Mouse (Mus musculus) midbrain, postnatal 0 days (tissue): ENCODE data around the gene Macf1. TPM values are rescaled to one million over a fixed set of nuclear protein-coding genes. Genes with fewer than 3 reads are reported as not detected.

ENCODE experiments used
- ATAC-seq: fragments of 200-750 bp; cut with Nextera tagmentation; 2 replicates; pipeline ENCODE4 v1.8.0; 2017; ENCODE audit warnings: moderate number of reproducible peaks, mild to moderate bottlenecking, moderate TSS enrichment, moderate library complexity; ENCODE audit not compliant: low FRiP score
- DNase-seq: peaks from one replicate; pipeline ENCODE4 v3.0.0-alpha.2; 2015; ENCODE audit warnings: low spot score
- H3K27ac ChIP-seq: fragments of 300-500 bp; sonication (generic); 2 replicates; pipeline ENCODE4 v1.5.1; 2014; ENCODE audit warnings: low read depth, mild to moderate bottlenecking, low read length, mixed read lengths
- H3K27me3 ChIP-seq: fragments of 300-500 bp; sonication (generic); 2 replicates; pipeline ENCODE4 v1.6.1; 2014; ENCODE audit warnings: low read length, control low read depth, mixed read lengths; ENCODE audit not compliant: insufficient read depth
- H3K36me3 ChIP-seq: fragments of 300-500 bp; sonication (generic); 2 replicates; pipeline ENCODE4 v1.6.1; 2014; ENCODE audit warnings: low read length, control low read depth, mixed read lengths; ENCODE audit not compliant: insufficient read depth
- H3K4me1 ChIP-seq: fragments of 300-500 bp; sonication (generic); 2 replicates; pipeline ENCODE4 v1.6.1; 2014; ENCODE audit warnings: mild to moderate bottlenecking, control low read depth, antibody characterized with exemption, low read length, mixed read lengths; ENCODE audit not compliant: insufficient read depth
- H3K4me2 ChIP-seq: fragments of 300-500 bp; sonication (generic); 2 replicates; pipeline ENCODE4 v1.6.1; 2014; ENCODE audit warnings: low read depth, mild to moderate bottlenecking, low read length, mixed read lengths; ENCODE audit not compliant: poor library complexity, severe bottlenecking
- H3K4me3 ChIP-seq: fragments of 300-500 bp; sonication (generic); 2 replicates; pipeline ENCODE4 v1.5.1; 2014; ENCODE audit warnings: low read depth, mild to moderate bottlenecking, low read length, moderate library complexity
- H3K9ac ChIP-seq: fragments of 300-500 bp; sonication (generic); replicated peaks from 2 replicates; pipeline ENCODE4 v1.6.1; 2014; ENCODE audit warnings: mild to moderate bottlenecking, low read length, moderate library complexity, mixed read lengths; ENCODE audit not compliant: poor library complexity, severe bottlenecking
- H3K9me3 ChIP-seq: fragments of 300-500 bp; sonication (generic); 2 replicates; pipeline ENCODE4 v1.6.1; 2016; ENCODE audit warnings: low read length, control low read depth
- CTCF ChIP-seq: IDR thresholded peaks from 2 replicates; pipeline ENCODE4 v1.5.1; 2016; ENCODE audit warnings: antibody characterized with exemption, mild to moderate bottlenecking
- WGBS: fragments of 180-500 bp; shearing (Covaris S2); extraction: QIAGEN DNeasy Blood & Tissue Kit; methylation state at CpG from one replicate; pipeline ENCODE4 v1.1.7; 2014; 5-methylcytosine and 5-hydroxymethylcytosine counted together
- polyA plus RNA-seq: library from polyadenylated mRNA; unstranded; fragments of >200 nt; fragmentation: Nextera tagmentation; extraction: Ambion mirVana; gene quantifications from 2 replicates; pipeline ENCODE4 v1.2.1, GENCODE M21; 2015
- total RNA-seq: library from RNA; depleted of rRNA; stranded (reverse); fragments of >200 nt; gene quantifications from 2 replicates; pipeline ENCODE4 v1.2.3, GENCODE M21; 2014

Macf1 gene
- total and polyA plus RNA-seq, 2 experiments from 2014 or later = 73.3 to 338 TPM

GRCm38 (mm10) chr4:123682291-123682690 lies 1.9 kb downstream of the Macf1 start:
- Histone ChIP-seq H3K4me2 (no peak overlapping the region), H3K9me3 (no peaks in the 10 kb centered on the region), H3K9ac (no peak overlapping the region), H3K4me3 (no peak overlapping the region), H3K36me3 (peaks cover 21% of the 10 kb centered on the region), H3K27me3 (no peaks in the 10 kb centered on the region), H3K4me1 (peaks cover 5% of the 10 kb centered on the region; the same call in 1 of the 2 replicates), H3K27ac (no peak overlapping the region)
- no peak for TF ChIP-seq CTCF
- no peak for ATAC-seq
- whole genome bisulfite sequencing = 84% methylated on average over 8 of the region's 8 CpGs
- DNase-seq = no peak

- no peak for TF ChIP-seq CTCF
- no peaks in the 10 kb centered on the region for H3K27me3 ChIP-seq
- no peak overlapping the region for H3K4me3 ChIP-seq
- no peak for ATAC-seq
- H3K4me2 ChIP-seq = 0 out of 2 replicates have a peak overlapping the region, but pooled peaks have one; percentile 6
- H3K4me1 ChIP-seq = peaks cover 10% of the 10 kb centered on the region; the same call in 1 of the 2 replicates
- H3K9me3 ChIP-seq = no peaks in the 10 kb centered on the region
- peaks cover 21% of the 10 kb centered on the region for H3K36me3 ChIP-seq
- 62% methylated on average over 7 of the region's 7 CpGs for WGBS
- H3K27ac ChIP-seq = no peak overlapping the region
- no peak for DNase-seq
- no peak overlapping the region for H3K9ac ChIP-seq
Observed at GRCm38 (mm10) chr4:123680962-123681361, 3.2 kb downstream of the Macf1 start.

DNA sequence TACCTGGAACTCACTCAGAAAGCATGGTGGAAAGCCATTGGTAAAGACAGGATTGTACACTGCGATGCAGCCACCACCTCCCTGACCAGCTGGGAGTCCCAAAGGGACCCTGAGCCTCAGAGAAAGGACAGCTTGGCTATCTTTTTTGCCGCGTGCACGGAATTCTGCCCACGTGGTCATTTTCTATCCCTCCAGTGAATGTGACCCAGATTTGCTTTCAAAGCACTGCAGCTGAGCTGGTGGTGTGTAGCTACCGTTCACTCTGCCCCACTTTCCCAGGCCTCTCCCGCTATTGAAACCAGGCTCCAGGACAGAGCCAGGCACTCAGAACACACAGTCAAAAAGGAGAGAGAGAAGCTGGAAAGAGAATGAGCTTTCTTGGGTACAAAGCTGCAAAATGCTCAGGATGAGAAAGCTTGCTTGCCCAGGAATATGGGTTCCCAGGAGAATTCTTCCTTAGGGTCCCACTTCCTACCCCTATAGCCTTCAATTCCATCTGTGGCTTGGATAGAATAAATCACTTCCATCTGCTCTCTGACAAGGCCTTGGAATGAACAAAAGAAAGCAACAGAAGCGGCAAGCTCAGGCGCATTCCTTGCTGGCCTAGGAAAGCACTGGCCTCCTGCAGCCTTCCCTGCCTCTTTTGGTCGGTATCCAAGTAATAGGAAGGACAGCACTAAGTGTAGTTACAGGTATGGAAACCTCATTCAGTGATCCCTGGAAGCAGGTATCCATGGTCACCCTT lies 6.9 kb downstream of the Macf1 start:
- Histone ChIP-seq H3K4me2 (0 out of 2 replicates have a peak overlapping the region, but pooled peaks have one; percentile 12), H3K9me3 (no peaks in the 10 kb centered on the region), H3K4me3 (no peak overlapping the region), H3K36me3 (peaks cover 10% of the 10 kb centered on the region), H3K4me1 (0 out of 2 replicates have a peak, but pooled peaks cover 6% of the 10 kb centered on the region), H3K27me3 (no peaks in the 10 kb centered on the region), H3K27ac (peak overlapping the region; percentile 79), H3K9ac (peak overlapping the region; percentile 24; the same call in 1 of the 2 replicates)
- no peak for TF ChIP-seq CTCF
- DNase-seq (peak; percentile 75), ATAC-seq (peak; percentile 83; the same call in 1 of the 2 replicates)
- 16% methylated on average over 10 of the region's 10 CpGs for WGBS

- H3K4me1 ChIP-seq = peaks cover 14% of the 10 kb centered on the region
- H3K36me3 ChIP-seq = peaks cover 10% of the 10 kb centered on the region; the same call in 1 of the 2 replicates
- no peaks in the 10 kb centered on the region for H3K27me3 ChIP-seq
- no peak overlapping the region for H3K4me3 ChIP-seq
- 0 out of 2 replicates have a peak overlapping the region, but pooled peaks have one; percentile 9 for H3K4me2 ChIP-seq
- no peak overlapping the region; the same call in 1 of the 2 replicates for H3K27ac ChIP-seq
- H3K9me3 ChIP-seq = no peaks in the 10 kb centered on the region
- TF ChIP-seq CTCF = no peak
- DNase-seq (peak; percentile 69), ATAC-seq (0 out of 2 replicates have a peak, but pooled peaks have one; percentile 18)
- no peak overlapping the region for H3K9ac ChIP-seq
Observed at GRCm38 (mm10) chr4:123670598-123670997, 13.6 kb downstream of the Macf1 start.

DNA sequence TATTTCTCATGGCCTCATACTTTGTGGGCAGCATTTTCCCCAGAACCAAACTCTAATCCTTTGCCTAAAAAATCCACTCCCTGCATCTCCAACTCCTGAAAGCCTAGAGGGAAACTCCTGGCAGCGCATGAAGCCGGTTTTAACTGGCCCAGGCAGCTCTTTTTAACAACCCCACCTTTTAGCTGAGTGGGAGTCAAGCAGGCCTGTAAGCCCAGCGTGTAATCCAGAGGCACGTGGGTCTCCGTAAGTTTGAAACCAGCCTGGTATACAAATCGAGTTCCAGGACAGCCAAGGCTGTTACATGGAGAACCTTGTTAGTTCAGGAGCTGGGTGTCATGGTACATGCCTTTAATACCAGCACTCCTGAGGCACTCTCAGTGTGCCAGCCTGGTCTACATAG lies 14.5 kb downstream of the Macf1 start:
- H3K4me1 ChIP-seq = peaks cover 17% of the 10 kb centered on the region
- TF ChIP-seq CTCF = no peak
- no peak for DNase-seq
- 50% methylated on average over 6 of the region's 6 CpGs for WGBS
- no peak overlapping the region for H3K4me3 ChIP-seq
- H3K27me3 ChIP-seq = no peaks in the 10 kb centered on the region
- H3K36me3 ChIP-seq = peaks cover 13% of the 10 kb centered on the region; the same call in 1 of the 2 replicates
- H3K9me3 ChIP-seq = no peaks in the 10 kb centered on the region
- no peak overlapping the region for H3K27ac ChIP-seq
- ATAC-seq = no peak
- no peak overlapping the region for H3K9ac ChIP-seq
- no peak overlapping the region for H3K4me2 ChIP-seq

DNA sequence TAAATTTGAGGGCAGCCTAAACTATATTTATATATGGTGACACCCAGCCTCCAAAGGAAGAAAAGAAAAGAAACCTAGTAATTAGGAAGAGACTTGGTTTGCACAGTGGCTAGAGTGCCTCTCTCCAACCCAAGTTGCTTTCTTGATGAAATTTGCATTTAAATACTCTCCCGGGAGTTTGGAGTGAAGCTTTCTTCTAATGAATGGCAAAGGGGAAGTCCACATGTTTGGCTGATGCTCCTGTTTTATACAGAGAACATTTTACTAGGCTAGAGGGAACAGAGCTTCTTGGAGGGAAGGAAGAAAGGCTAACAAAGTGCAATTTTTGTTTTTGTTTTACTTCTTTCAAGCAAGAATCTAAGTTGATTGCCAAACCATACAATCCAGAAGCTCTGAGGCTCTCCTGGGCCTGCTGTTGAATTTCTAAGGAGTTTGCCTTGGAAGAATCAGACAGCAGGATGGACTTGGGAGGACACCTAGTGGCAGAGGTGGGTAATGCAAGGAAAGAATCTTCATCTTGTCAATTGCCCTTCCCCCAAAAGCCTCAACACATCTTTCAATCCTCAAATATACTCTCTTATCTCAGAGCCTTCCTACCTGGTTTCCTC lies 16.8 kb downstream of the Macf1 start:
- H3K9me3 ChIP-seq = no peaks in the 10 kb centered on the region
- 8% methylated on average over 1 of the region's 1 CpGs for WGBS
- H3K9ac ChIP-seq = no peak overlapping the region
- no peak overlapping the region for H3K4me2 ChIP-seq
- ATAC-seq (no peak), DNase-seq (peak; percentile 93)
- TF ChIP-seq CTCF = peak; percentile 99
- peak overlapping the region; percentile 62 for H3K27ac ChIP-seq
- peaks cover 9% of the 10 kb centered on the region; the same call in 1 of the 2 replicates for H3K36me3 ChIP-seq
- H3K4me3 ChIP-seq = no peak overlapping the region
- peaks cover 22% of the 10 kb centered on the region for H3K4me1 ChIP-seq
- H3K27me3 ChIP-seq = no peaks in the 10 kb centered on the region
